Mouse (Mus musculus): Measurements from ENCODE around the gene Entpd3.

The Entpd3 gene

GRCm38 (mm10) chr9:120582619-120583308 lies 43.1 kb downstream of the Entpd3 start:
- peak; percentile 94 for DNase-seq

- peak; percentile 61 for DNase-seq
Observed at GRCm38 (mm10) chr9:120583314-120583713, 43.7 kb downstream of the Entpd3 start.

GRCm38 (mm10) chr9:120586546-120586945 lies 46.9 kb downstream of the Entpd3 start:
- DNase-seq = peak; percentile 88

- peak; percentile 78 for DNase-seq
Observed at GRCm38 (mm10) chr9:120591490-120591889, 51.9 kb downstream of the Entpd3 start.

GRCm38 (mm10) chr9:120593383-120594101 lies 53.9 kb downstream of the Entpd3 start:
- DNase-seq = no peak

- no peak for DNase-seq
Observed at GRCm38 (mm10) chr9:120594839-120595238, 55.2 kb downstream of the Entpd3 start.

- no peak for DNase-seq
Observed at GRCm38 (mm10) chr9:120595306-120595705, 55.7 kb downstream of the Entpd3 start.

GRCm38 (mm10) chr9:120601488-120602171 lies 62.0 kb downstream of the Entpd3 start:
- peak; percentile 61 for DNase-seq

- DNase-seq = no peak
Observed at GRCm38 (mm10) chr9:120602172-120602838, 62.7 kb downstream of the Entpd3 start.

GRCm38 (mm10) chr9:120602839-120603511 lies 63.4 kb downstream of the Entpd3 start:
- peak; percentile 75 for DNase-seq

GRCm38 (mm10) chr9:120603512-120603908 lies 63.9 kb downstream of the Entpd3 start:
- no peak for DNase-seq

- no peak for DNase-seq
Observed at GRCm38 (mm10) chr9:120603956-120604355, 64.3 kb downstream of the Entpd3 start.

- DNase-seq = no peak
Observed at GRCm38 (mm10) chr9:120611055-120611454, 71.4 kb downstream of the Entpd3 start.

- DNase-seq = no peak
Observed at GRCm38 (mm10) chr9:120614059-120614458, 74.4 kb downstream of the Entpd3 start.
